Mouse (Mus musculus): ENCODE results near the gene Gm20708. TPM values are rescaled to one million over a fixed set of nuclear protein-coding genes. Genes with fewer than 3 reads are reported as not detected.

The Gm20708 gene
- polyA plus RNA-seq (2015; fragmentation: Nextera tagmentation; extraction: Ambion mirVana): 0.78 and 1.3 TPM in 2 replicates

GRCm38 (mm10) chr11:117809407-117810311, at the start of gene Gm20708, which contains the start of gene Syngr2:
Gene Gm20708 (plus strand): TSS chr11:117809668.
Gene Syngr2 (plus strand): TSS chr11:117809668.
- Histone ChIP-seq H3K4me2 (peak within 1 kb of the TSS; percentile 97), H3K9me3 (no peaks in the 10 kb centered on the region), H3K27me3 (replicated peaks) (no peaks in the 10 kb centered on the region), H3K4me3 (peak within 1 kb of the TSS; percentile 90), H3K36me3 (peaks cover 34% of the 10 kb centered on the region), H3K27ac (replicated peaks) (peak within 1 kb of the TSS; percentile 75), H3K4me1 (peaks cover 32% of the 10 kb centered on the region), H3K9ac (peak within 1 kb of the TSS; percentile 91)
- peak; percentile 64 for ATAC-seq (ENCODE audit: extremely low read depth, insufficient number of reproducible peaks, low FRiP score, low TSS enrichment)
- under 1% methylated on average over 75 of the region's 75 CpGs for WGBS

- H3K9ac ChIP-seq: no peak overlapping the region
- no peaks in the 10 kb centered on the region for H3K27me3 ChIP-seq (replicated peaks)
- no peak overlapping the region for H3K4me3 ChIP-seq
- H3K9me3 ChIP-seq: no peaks in the 10 kb centered on the region
- no peak for ATAC-seq (ENCODE audit: extremely low read depth, insufficient number of reproducible peaks, low FRiP score, low TSS enrichment)
- H3K36me3 ChIP-seq: peaks cover 96% of the 10 kb centered on the region
- H3K27ac ChIP-seq (replicated peaks): no peak overlapping the region
- no peaks in the 10 kb centered on the region for H3K4me1 ChIP-seq
- 86% methylated on average over 26 of the region's 26 CpGs for WGBS
- H3K4me2 ChIP-seq: no peak overlapping the region
Measured at GRCm38 (mm10) chr11:117760374-117761119, 48.9 kb upstream of the Gm20708 start.

- WGBS: 91% methylated on average over 13 of the region's 13 CpGs
- H3K27me3 ChIP-seq (replicated peaks): no peaks in the 10 kb centered on the region
- ATAC-seq (ENCODE audit: extremely low read depth, insufficient number of reproducible peaks, low FRiP score, low TSS enrichment): no peak
- H3K4me2 ChIP-seq: no peak overlapping the region
- H3K4me3 ChIP-seq: no peak overlapping the region
- H3K27ac ChIP-seq (replicated peaks): no peak overlapping the region
- H3K9ac ChIP-seq: no peak overlapping the region
- peaks cover 8% of the 10 kb centered on the region for H3K4me1 ChIP-seq
- peaks cover 96% of the 10 kb centered on the region for H3K36me3 ChIP-seq
- H3K9me3 ChIP-seq: no peaks in the 10 kb centered on the region
Measured at GRCm38 (mm10) chr11:117761801-117762200, 47.7 kb upstream of the Gm20708 start.

GRCm38 (mm10) chr11:117762246-117762645, 47.2 kb upstream of the Gm20708 start:
- no peak overlapping the region for H3K4me2 ChIP-seq
- H3K9me3 ChIP-seq: no peaks in the 10 kb centered on the region
- H3K4me1 ChIP-seq: peaks cover 8% of the 10 kb centered on the region
- no peak overlapping the region for H3K9ac ChIP-seq
- H3K4me3 ChIP-seq: no peak overlapping the region
- H3K27me3 ChIP-seq (replicated peaks): no peaks in the 10 kb centered on the region
- H3K36me3 ChIP-seq: peaks cover 95% of the 10 kb centered on the region
- no peak for ATAC-seq (ENCODE audit: extremely low read depth, insufficient number of reproducible peaks, low FRiP score, low TSS enrichment)
- H3K27ac ChIP-seq (replicated peaks): no peak overlapping the region
- 53% methylated on average over 12 of the region's 12 CpGs for WGBS

- H3K9me3 ChIP-seq: no peaks in the 10 kb centered on the region
- no peak overlapping the region for H3K4me2 ChIP-seq
- peaks cover 87% of the 10 kb centered on the region for H3K36me3 ChIP-seq
- no peak overlapping the region for H3K27ac ChIP-seq (replicated peaks)
- no peak overlapping the region for H3K4me3 ChIP-seq
- 72% methylated on average over 9 of the region's 9 CpGs for WGBS
- no peak for ATAC-seq (ENCODE audit: extremely low read depth, insufficient number of reproducible peaks, low FRiP score, low TSS enrichment)
- H3K27me3 ChIP-seq (replicated peaks): no peaks in the 10 kb centered on the region
- peaks cover 16% of the 10 kb centered on the region for H3K4me1 ChIP-seq
- no peak overlapping the region for H3K9ac ChIP-seq
Measured at GRCm38 (mm10) chr11:117764319-117764718, 45.1 kb upstream of the Gm20708 start.

- no peak overlapping the region for H3K9ac ChIP-seq
- peaks cover 21% of the 10 kb centered on the region for H3K4me1 ChIP-seq
- no peak overlapping the region for H3K27ac ChIP-seq (replicated peaks)
- peaks cover 86% of the 10 kb centered on the region for H3K36me3 ChIP-seq
- H3K27me3 ChIP-seq (replicated peaks): no peaks in the 10 kb centered on the region
- H3K4me2 ChIP-seq: no peak overlapping the region
- no peaks in the 10 kb centered on the region for H3K9me3 ChIP-seq
- WGBS: 86% methylated on average over 5 of the region's 5 CpGs
- ATAC-seq (ENCODE audit: extremely low read depth, insufficient number of reproducible peaks, low FRiP score, low TSS enrichment): no peak
- H3K4me3 ChIP-seq: no peak overlapping the region
Measured at GRCm38 (mm10) chr11:117765361-117765760, 44.1 kb upstream of the Gm20708 start.

GRCm38 (mm10) chr11:117766275-117766674, 43.2 kb upstream of the Gm20708 start:
- Histone ChIP-seq H3K27me3 (replicated peaks) (no peaks in the 10 kb centered on the region), H3K4me2 (no peak overlapping the region), H3K27ac (replicated peaks) (no peak overlapping the region), H3K4me1 (peaks cover 21% of the 10 kb centered on the region), H3K4me3 (no peak overlapping the region), H3K36me3 (peaks cover 84% of the 10 kb centered on the region), H3K9me3 (no peaks in the 10 kb centered on the region), H3K9ac (no peak overlapping the region)
- 68% methylated on average over 3 of the region's 3 CpGs for whole genome bisulfite sequencing
- no peak for ATAC-seq (ENCODE audit: extremely low read depth, insufficient number of reproducible peaks, low FRiP score, low TSS enrichment)

- WGBS: 76% methylated on average over 20 of the region's 20 CpGs
- H3K4me2 ChIP-seq: no peak overlapping the region
- H3K36me3 ChIP-seq: peaks cover 88% of the 10 kb centered on the region
- no peaks in the 10 kb centered on the region for H3K27me3 ChIP-seq (replicated peaks)
- no peak overlapping the region for H3K4me3 ChIP-seq
- H3K4me1 ChIP-seq: peaks cover 21% of the 10 kb centered on the region
- no peak overlapping the region for H3K27ac ChIP-seq (replicated peaks)
- H3K9ac ChIP-seq: no peak overlapping the region
- H3K9me3 ChIP-seq: no peaks in the 10 kb centered on the region
- ATAC-seq (ENCODE audit: extremely low read depth, insufficient number of reproducible peaks, low FRiP score, low TSS enrichment): no peak
Measured at GRCm38 (mm10) chr11:117768725-117769682, 40.5 kb upstream of the Gm20708 start.

GRCm38 (mm10) chr11:117769683-117770047, 39.8 kb upstream of the Gm20708 start:
- H3K9ac ChIP-seq: no peak overlapping the region
- H3K4me2 ChIP-seq: no peak overlapping the region
- H3K9me3 ChIP-seq: no peaks in the 10 kb centered on the region
- H3K4me3 ChIP-seq: no peak overlapping the region
- WGBS: 93% methylated on average over 7 of the region's 7 CpGs
- peaks cover 87% of the 10 kb centered on the region for H3K36me3 ChIP-seq
- H3K27ac ChIP-seq (replicated peaks): no peak overlapping the region
- peaks cover 21% of the 10 kb centered on the region for H3K4me1 ChIP-seq
- no peak for ATAC-seq (ENCODE audit: extremely low read depth, insufficient number of reproducible peaks, low FRiP score, low TSS enrichment)
- no peaks in the 10 kb centered on the region for H3K27me3 ChIP-seq (replicated peaks)

GRCm38 (mm10) chr11:117770407-117770806, 39.1 kb upstream of the Gm20708 start:
- Histone ChIP-seq H3K27ac (replicated peaks) (no peak overlapping the region), H3K4me2 (no peak overlapping the region), H3K4me1 (peaks cover 21% of the 10 kb centered on the region), H3K4me3 (no peak overlapping the region), H3K9ac (no peak overlapping the region), H3K27me3 (replicated peaks) (no peaks in the 10 kb centered on the region), H3K36me3 (peaks cover 87% of the 10 kb centered on the region), H3K9me3 (no peaks in the 10 kb centered on the region)
- 86% methylated on average over 10 of the region's 10 CpGs for WGBS
- no peak for ATAC-seq (ENCODE audit: extremely low read depth, insufficient number of reproducible peaks, low FRiP score, low TSS enrichment)

GRCm38 (mm10) chr11:117772352-117772751, 37.1 kb upstream of the Gm20708 start:
- H3K36me3 ChIP-seq: peaks cover 87% of the 10 kb centered on the region
- no peak overlapping the region for H3K4me3 ChIP-seq
- H3K27me3 ChIP-seq (replicated peaks): no peaks in the 10 kb centered on the region
- H3K4me2 ChIP-seq: no peak overlapping the region
- ATAC-seq (ENCODE audit: extremely low read depth, insufficient number of reproducible peaks, low FRiP score, low TSS enrichment): no peak
- H3K9ac ChIP-seq: no peak overlapping the region
- 93% methylated on average over 7 of the region's 7 CpGs for WGBS
- no peaks in the 10 kb centered on the region for H3K9me3 ChIP-seq
- no peak overlapping the region for H3K27ac ChIP-seq (replicated peaks)
- peaks cover 13% of the 10 kb centered on the region for H3K4me1 ChIP-seq
